Mouse (Mus musculus): ENCODE data around the gene Enox1.

The Enox1 gene

DNA sequence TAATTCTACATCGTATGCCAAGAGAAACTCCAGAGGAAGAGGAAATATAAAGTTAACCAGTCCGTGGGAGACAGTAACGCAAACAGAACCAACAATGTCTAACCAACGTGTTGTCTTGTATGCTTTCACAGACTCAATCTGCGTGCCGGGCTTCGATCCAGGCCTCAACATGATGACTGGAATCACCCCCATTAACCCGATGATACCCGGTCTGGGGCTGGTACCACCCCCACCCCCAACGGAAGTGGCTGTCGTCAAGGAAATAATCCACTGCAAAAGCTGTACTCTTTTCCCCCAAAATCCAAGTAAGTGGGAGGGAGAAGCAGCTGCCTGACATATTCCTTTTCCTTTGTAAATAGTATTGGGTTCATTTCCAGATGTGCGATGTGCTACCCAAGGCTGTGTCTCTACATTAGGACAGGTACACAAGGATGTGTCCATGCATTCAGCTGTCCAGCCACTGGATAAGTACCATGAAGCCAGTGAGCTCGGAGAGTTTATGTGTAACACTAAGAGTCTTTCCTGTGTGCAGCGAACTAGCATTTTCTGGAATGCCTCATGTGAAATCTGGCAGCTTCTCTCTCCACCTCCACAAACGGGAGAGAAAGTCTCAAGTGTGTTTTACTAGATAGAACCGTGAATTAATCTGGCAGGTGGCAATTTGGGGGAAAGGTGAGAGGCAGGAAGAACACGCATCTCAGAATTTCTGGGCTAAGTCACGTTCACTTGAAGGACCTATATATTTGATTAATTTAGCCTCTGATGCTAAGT is 421.1 kb downstream of the Enox1 start:
- Histone ChIP-seq H3K27me3 (ENCODE audit: control insufficient read depth, insufficient read depth, low read length, poor library complexity, severe bottlenecking) (no peaks in the 10 kb centered on the region; the same call in 1 of the 2 replicates), H3K36me3 (ENCODE audit: control insufficient read depth, insufficient read depth, low read length, poor library complexity, severe bottlenecking) (no peaks in the 10 kb centered on the region)
- DNase-seq (ENCODE audit: low read depth, low spot score), result no peak

DNA sequence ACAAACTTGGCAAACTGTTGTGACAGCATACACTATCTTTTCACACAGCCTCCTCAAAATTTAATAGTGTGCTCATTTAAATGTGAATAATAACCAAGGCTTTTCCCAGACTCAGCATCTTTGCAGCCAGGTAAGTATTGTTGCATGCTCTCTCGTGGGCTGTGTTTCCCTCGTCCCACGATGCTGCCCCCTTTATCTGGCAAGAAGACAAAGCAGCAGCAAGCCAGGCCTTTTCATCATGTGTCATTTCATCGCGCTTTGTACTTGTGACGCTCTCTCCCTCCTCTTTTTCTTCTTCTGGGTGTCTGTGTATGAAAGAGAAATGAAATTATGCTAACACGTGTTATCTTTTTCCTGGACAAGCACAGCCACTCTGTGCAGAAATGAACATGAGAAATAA is 421.8 kb downstream of the Enox1 start:
- no peaks in the 10 kb centered on the region for H3K36me3 ChIP-seq (ENCODE audit: control insufficient read depth, insufficient read depth, low read length, poor library complexity, severe bottlenecking)
- no peak for DNase-seq (ENCODE audit: low read depth, low spot score)

DNA sequence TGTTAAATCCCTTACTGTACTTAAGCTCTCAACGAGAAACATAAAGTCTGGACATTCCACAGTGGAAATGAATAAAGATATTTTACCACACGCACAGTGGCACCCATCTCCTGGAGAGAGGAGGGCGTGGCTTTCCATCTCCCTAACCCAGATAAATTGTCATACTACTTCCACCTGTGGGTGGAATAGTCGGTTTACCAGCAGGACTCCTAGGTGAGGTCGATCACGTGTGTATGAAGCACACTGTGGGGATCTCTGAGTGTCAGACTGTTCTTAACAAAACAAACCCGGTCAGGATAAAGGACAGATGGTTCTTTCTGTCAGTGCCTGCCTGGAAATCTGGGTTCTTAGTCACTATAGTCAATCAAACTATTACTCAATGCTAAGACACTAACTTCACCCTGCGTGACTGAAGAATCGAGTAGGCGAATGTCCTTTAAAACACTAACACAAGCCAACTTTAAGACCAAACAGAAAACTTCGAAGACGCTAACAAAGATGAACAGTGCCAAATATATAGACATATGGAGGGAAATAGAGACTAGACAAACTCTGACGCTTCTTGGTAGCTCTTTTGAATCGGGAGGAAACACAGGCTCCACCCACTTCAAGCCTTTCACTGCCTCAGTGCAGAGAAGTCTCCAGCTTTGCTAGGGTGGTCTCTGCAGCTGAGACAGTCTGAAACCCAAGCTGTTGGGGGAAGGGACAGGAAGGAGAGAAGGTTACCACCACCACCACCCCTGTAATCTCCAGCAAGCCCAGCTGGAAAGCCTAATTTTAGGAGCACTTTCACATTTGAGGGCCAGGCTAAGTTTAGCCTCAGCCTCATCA is 423.8 kb downstream of the Enox1 start:
- Histone ChIP-seq H3K36me3 (ENCODE audit: control insufficient read depth, insufficient read depth, low read length, poor library complexity, severe bottlenecking) (no peaks in the 10 kb centered on the region), H3K27me3 (ENCODE audit: control insufficient read depth, insufficient read depth, low read length, poor library complexity, severe bottlenecking) (no peaks in the 10 kb centered on the region; the same call in 1 of the 2 replicates)
- no peak for DNase-seq (ENCODE audit: low read depth, low spot score)

More for the DNA sequence above, 421.8 kb downstream of the Enox1 start:
- H3K27me3 ChIP-seq (ENCODE audit: control insufficient read depth, insufficient read depth, low read length, poor library complexity, severe bottlenecking), result no peaks in the 10 kb centered on the region; the same call in 1 of the 2 replicates

GRCm38 (mm10) chr14:77580937-77581270 is 424.3 kb downstream of the Enox1 start:
- Histone ChIP-seq H3K27me3 (ENCODE audit: control insufficient read depth, insufficient read depth, low read length, poor library complexity, severe bottlenecking) (no peaks in the 10 kb centered on the region; the same call in 1 of the 2 replicates), H3K36me3 (ENCODE audit: control insufficient read depth, insufficient read depth, low read length, poor library complexity, severe bottlenecking) (no peaks in the 10 kb centered on the region)
- DNase-seq (ENCODE audit: low read depth, low spot score), result no peak

GRCm38 (mm10) chr14:77581616-77582015 is 425.1 kb downstream of the Enox1 start:
- no peak for DNase-seq (ENCODE audit: low read depth, low spot score)
- no peaks in the 10 kb centered on the region for H3K36me3 ChIP-seq (ENCODE audit: control insufficient read depth, insufficient read depth, low read length, poor library complexity, severe bottlenecking)
- H3K27me3 ChIP-seq (ENCODE audit: control insufficient read depth, insufficient read depth, low read length, poor library complexity, severe bottlenecking), result no peaks in the 10 kb centered on the region; the same call in 1 of the 2 replicates

GRCm38 (mm10) chr14:77584426-77584825 is 427.9 kb downstream of the Enox1 start:
- no peak for DNase-seq (ENCODE audit: low read depth, low spot score)
- no peaks in the 10 kb centered on the region for H3K36me3 ChIP-seq (ENCODE audit: control insufficient read depth, insufficient read depth, low read length, poor library complexity, severe bottlenecking)
- no peaks in the 10 kb centered on the region; the same call in 1 of the 2 replicates for H3K27me3 ChIP-seq (ENCODE audit: control insufficient read depth, insufficient read depth, low read length, poor library complexity, severe bottlenecking)

DNA sequence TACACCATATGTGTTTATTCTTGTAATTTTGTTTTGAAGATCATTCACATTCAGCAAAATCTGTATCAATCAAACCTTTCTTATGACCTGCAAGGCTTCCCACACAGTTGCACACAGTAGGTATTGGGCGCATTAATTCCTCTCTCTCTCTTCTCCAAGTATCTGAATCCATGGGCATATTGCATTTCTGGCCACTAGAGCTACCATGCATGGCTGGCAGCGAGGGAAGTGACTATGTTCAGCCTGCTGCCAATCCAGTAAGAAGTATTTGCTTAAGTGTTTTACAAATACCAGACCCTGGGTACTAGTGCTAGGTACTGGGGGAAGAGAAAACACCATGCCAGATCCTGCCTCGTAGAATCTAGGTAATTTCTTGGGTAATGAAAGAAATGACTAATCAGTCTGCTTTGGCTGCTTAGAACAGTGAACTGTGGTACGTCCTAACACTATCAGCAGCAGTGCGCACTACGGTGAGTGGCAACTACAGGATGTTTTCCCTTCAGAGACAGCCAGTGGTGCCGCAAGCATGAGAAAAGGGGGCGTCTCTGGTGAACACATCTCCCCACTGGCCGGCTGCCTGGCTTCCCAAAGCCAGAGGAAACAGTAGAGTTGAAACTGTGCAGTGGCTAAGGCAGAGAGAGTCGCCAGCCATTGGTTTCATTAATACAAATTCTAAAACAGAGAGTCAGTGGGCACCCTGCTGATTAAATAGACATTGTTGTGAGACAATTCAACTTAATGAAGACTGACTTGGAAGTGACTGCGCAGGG is 428.7 kb downstream of the Enox1 start:
- H3K27me3 ChIP-seq (ENCODE audit: control insufficient read depth, insufficient read depth, low read length, poor library complexity, severe bottlenecking), result no peaks in the 10 kb centered on the region; the same call in 1 of the 2 replicates
- DNase-seq (ENCODE audit: low read depth, low spot score), result no peak
- no peaks in the 10 kb centered on the region for H3K36me3 ChIP-seq (ENCODE audit: control insufficient read depth, insufficient read depth, low read length, poor library complexity, severe bottlenecking)

- no peak for DNase-seq (ENCODE audit: low read depth, low spot score)
- H3K27me3 ChIP-seq (ENCODE audit: control insufficient read depth, insufficient read depth, low read length, poor library complexity, severe bottlenecking), result no peaks in the 10 kb centered on the region; the same call in 1 of the 2 replicates
- no peaks in the 10 kb centered on the region for H3K36me3 ChIP-seq (ENCODE audit: control insufficient read depth, insufficient read depth, low read length, poor library complexity, severe bottlenecking)
Measured at GRCm38 (mm10) chr14:77586033-77586432, 429.5 kb downstream of the Enox1 start.

GRCm38 (mm10) chr14:77587182-77587581 is 430.6 kb downstream of the Enox1 start:
- Histone ChIP-seq H3K27me3 (ENCODE audit: control insufficient read depth, insufficient read depth, low read length, poor library complexity, severe bottlenecking) (no peaks in the 10 kb centered on the region), H3K36me3 (ENCODE audit: control insufficient read depth, insufficient read depth, low read length, poor library complexity, severe bottlenecking) (no peaks in the 10 kb centered on the region)
- no peak for DNase-seq (ENCODE audit: low read depth, low spot score)

GRCm38 (mm10) chr14:77593136-77593838 is 436.7 kb downstream of the Enox1 start:
- Histone ChIP-seq H3K36me3 (ENCODE audit: control insufficient read depth, insufficient read depth, low read length, poor library complexity, severe bottlenecking) (no peaks in the 10 kb centered on the region), H3K27me3 (ENCODE audit: control insufficient read depth, insufficient read depth, low read length, poor library complexity, severe bottlenecking) (no peaks in the 10 kb centered on the region)
- DNase-seq (ENCODE audit: low read depth, low spot score), result no peak

DNA sequence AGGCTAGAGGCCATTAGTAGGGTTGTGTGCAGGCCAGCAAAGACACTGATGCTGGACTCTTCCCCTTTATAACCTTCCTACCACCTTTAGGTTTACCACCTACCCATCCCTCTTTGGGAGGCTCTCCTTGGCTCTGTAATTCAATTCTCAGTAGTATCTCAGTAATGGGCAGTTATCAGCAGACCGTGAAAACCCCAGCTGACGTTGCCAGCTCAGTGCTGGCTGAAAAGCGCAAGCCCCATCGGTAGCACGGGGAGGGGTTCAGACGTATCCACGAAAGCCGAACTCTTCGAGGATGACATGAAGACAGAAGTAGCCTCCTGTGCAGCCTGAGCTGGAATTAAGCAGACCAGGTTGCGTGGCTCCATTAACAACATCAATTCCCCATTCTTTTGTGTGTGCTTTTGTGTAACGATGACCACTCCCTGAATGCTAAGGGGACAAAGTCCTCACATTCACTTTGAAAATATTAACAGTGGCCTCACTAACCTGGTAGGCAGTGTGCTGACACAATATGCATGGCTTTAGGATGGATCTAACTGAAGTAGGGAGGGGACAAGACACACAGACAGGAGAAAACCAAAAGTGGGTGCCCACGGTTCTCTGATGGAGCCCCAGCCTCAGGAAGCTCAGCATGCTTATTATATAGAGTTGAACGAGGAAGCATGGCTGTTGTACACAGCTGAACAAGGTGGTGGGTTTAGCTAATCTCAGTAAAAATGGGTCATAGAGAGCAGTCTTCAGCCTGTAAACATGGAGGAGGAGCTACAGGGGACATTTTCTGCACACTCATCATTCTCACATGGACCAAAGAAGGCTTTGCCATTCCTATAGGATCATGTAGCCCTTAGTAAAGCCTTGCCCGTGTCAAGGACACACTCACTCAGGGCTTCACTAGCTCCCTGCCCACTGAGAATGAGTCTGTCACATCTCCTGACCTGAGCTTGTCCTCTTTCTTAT is 439.9 kb downstream of the Enox1 start:
- Histone ChIP-seq H3K27me3 (ENCODE audit: control insufficient read depth, insufficient read depth, low read length, poor library complexity, severe bottlenecking) (no peaks in the 10 kb centered on the region), H3K36me3 (ENCODE audit: control insufficient read depth, insufficient read depth, low read length, poor library complexity, severe bottlenecking) (no peaks in the 10 kb centered on the region)
- no peak for DNase-seq (ENCODE audit: low read depth, low spot score)

- no peaks in the 10 kb centered on the region for H3K27me3 ChIP-seq (ENCODE audit: control insufficient read depth, insufficient read depth, low read length, poor library complexity, severe bottlenecking)
- no peak for DNase-seq (ENCODE audit: low read depth, low spot score)
- H3K36me3 ChIP-seq (ENCODE audit: control insufficient read depth, insufficient read depth, low read length, poor library complexity, severe bottlenecking), result no peaks in the 10 kb centered on the region
Measured at GRCm38 (mm10) chr14:77599016-77599704, 442.6 kb downstream of the Enox1 start.

- no peak for DNase-seq (ENCODE audit: low read depth, low spot score)
- Histone ChIP-seq H3K27me3 (ENCODE audit: control insufficient read depth, insufficient read depth, low read length, poor library complexity, severe bottlenecking) (no peaks in the 10 kb centered on the region), H3K36me3 (ENCODE audit: control insufficient read depth, insufficient read depth, low read length, poor library complexity, severe bottlenecking) (no peaks in the 10 kb centered on the region)
Measured at GRCm38 (mm10) chr14:77600773-77601172, 444.2 kb downstream of the Enox1 start.

All from splenic B cell, adult 2 months (primary cell).